Mouse (Mus musculus) hindbrain, embryonic 11.5 days (tissue): ENCODE data around the gene Srsf9. TPM values are rescaled to one million over a fixed set of nuclear protein-coding genes. Genes with fewer than 3 reads are reported as not detected.

Experiments used
- ATAC-seq: fragments of 200-750 bp; cut with Nextera tagmentation; 2 replicates; pipeline ENCODE4 v1.8.0; 2017; ENCODE audit warnings: mild to moderate bottlenecking, moderate TSS enrichment, moderate library complexity; ENCODE audit not compliant: low FRiP score
- DNase-seq: peaks from one replicate; pipeline ENCODE4 v3.0.0-alpha.2; 2015; ENCODE audit warnings: low spot score
- H3K27ac ChIP-seq: fragments of 300-500 bp; sonication (generic); 2 replicates; pipeline ENCODE4 v1.5.1; 2014; ENCODE audit warnings: mild to moderate bottlenecking, low read depth, low read length
- H3K27me3 ChIP-seq: fragments of 300-500 bp; sonication (generic); 2 replicates; pipeline ENCODE4 v1.6.1; 2014; ENCODE audit warnings: mild to moderate bottlenecking, low read length, moderate library complexity, mixed read lengths; ENCODE audit not compliant: control insufficient read depth, insufficient read depth
- H3K36me3 ChIP-seq: fragments of 300-500 bp; sonication (generic); 2 replicates; pipeline ENCODE4 v1.6.1; 2014; ENCODE audit warnings: mild to moderate bottlenecking, low read length, moderate library complexity, mixed read lengths; ENCODE audit not compliant: control insufficient read depth, insufficient read depth
- H3K4me1 ChIP-seq: fragments of 300-500 bp; sonication (generic); replicated peaks from 2 replicates; pipeline ENCODE4 v1.6.1; 2014; ENCODE audit warnings: low read length, mixed read lengths; ENCODE audit not compliant: control insufficient read depth, insufficient read depth
- H3K4me2 ChIP-seq: fragments of 300-500 bp; sonication (generic); replicated peaks from 2 replicates; pipeline ENCODE4 v1.6.1; 2014; ENCODE audit warnings: mild to moderate bottlenecking, low read depth, low read length
- H3K4me3 ChIP-seq: fragments of 300-500 bp; sonication (generic); 2 replicates; pipeline ENCODE4 v1.5.1; 2014; ENCODE audit warnings: low read depth, low read length
- H3K9ac ChIP-seq: fragments of 300-500 bp; sonication (generic); 2 replicates; pipeline ENCODE4 v1.6.1; 2014; ENCODE audit warnings: low read depth, low read length
- H3K9me3 ChIP-seq: fragments of 300-500 bp; sonication (generic); 2 replicates; pipeline ENCODE4 v1.6.1; 2016; ENCODE audit warnings: low read length; ENCODE audit not compliant: control insufficient read depth
- WGBS: fragments of 180-500 bp; shearing (Covaris S2); extraction: QIAGEN DNeasy Blood & Tissue Kit; methylation state at CpG from one replicate; pipeline ENCODE4 v1.1.7; 2014; 5-methylcytosine and 5-hydroxymethylcytosine counted together
- polyA plus RNA-seq: library from polyadenylated mRNA; unstranded; fragments of >200 nt; fragmentation: Nextera tagmentation; extraction: Ambion mirVana; gene quantifications from 2 replicates; pipeline ENCODE4 v1.2.1, GENCODE M21; 2014

Srsf9 gene
- polyA plus RNA-seq, 1 experiment from 2014 or later, result 305 TPM

DNA sequence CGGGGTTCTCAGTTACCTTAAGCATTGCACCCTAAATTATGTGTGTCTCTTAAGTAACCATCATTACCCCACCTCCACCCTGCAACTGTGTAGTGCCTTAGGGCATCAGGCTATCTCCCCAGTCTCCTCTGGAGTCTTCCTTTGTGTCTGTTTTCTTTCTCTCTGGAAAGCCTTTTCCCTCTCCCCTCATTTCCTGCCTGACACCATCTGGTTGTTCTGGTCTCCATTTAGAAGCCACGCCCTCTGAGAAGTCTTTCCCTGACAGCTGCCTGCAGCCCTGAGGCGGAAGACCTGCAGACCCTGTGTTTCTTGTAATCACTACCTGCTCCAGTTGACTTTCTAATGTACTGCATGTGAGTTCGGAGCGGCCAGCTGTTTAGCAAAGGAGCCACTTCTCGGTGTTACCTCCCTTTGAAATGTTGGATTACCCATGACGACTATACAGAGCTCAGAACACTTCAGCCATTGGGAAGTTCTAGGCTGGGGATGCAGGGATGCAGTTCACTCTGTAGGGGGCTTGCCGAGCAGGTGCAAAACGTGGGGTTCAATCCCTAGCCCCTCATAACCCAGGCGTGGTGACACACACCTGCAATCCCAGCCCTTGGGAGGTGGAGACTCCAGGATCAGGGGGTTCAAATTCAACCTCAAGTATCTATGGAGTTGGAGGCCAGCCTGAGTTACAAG, 9.2 kb upstream of the Srsf9 start:
- peak overlapping the region; percentile 88 for H3K27ac ChIP-seq
- no peak overlapping the region for H3K4me3 ChIP-seq
- peaks cover 9% of the 10 kb centered on the region; the same call in 1 of the 2 replicates for H3K4me1 ChIP-seq
- H3K9ac ChIP-seq, result peak overlapping the region; percentile 55; the same call in 1 of the 2 replicates
- no peaks in the 10 kb centered on the region for H3K9me3 ChIP-seq
- no peaks in the 10 kb centered on the region for H3K36me3 ChIP-seq
- peak; percentile 71; the same call in 1 of the 2 replicates for ATAC-seq
- no peaks in the 10 kb centered on the region for H3K27me3 ChIP-seq
- 4% methylated on average over 10 of the region's 10 CpGs for WGBS
- peak; percentile 61 for DNase-seq
- 0 out of 2 replicates have a peak overlapping the region, but pooled peaks have one; percentile 6 for H3K4me2 ChIP-seq

DNA sequence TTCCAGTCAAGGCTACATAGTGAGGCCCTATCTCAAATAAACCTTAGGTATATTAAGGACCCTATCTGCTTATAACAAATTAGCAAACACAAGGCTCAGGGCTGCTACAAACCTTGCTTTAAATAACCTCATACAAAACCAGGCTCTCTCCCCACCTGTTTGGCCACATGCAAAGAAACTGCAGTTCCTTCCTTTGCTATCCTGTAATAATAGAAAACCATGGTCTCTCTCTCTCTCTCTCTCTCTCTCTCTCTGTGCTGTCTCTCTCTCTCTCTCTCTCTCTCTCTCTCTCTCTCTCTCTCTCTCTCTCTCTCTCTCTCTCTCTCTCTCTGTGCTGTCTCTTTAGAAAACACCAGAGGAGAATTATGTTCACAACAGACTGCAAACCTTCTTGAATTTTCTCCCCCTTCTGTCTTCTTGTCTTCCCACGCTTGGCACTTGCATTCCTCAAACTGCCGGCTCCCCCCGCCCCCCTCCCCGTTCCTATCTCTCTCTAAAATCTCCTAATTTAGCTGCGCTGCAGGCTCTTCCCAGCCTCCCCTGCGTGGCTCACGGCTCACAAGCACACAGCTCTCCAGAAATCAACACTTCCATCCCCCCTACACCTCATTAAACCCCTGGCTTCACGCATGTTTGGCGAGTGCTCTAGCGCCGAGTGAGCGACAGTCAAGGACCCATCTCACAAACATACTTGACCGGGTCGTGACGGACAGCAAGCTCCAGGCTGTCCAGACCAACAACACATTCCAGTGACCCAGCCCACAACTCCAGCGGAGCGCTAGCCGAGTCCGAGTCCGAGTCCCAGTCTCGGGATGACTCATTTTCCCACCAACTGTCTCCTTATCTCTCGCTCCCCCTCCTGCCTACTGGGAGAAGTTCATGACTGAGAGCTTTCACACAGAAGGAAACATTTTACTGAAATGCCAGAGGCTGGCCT, 7.7 kb upstream of the Srsf9 start:
- Histone ChIP-seq H3K4me1 (peaks cover 9% of the 10 kb centered on the region; the same call in 1 of the 2 replicates), H3K9ac (0 out of 2 replicates have a peak overlapping the region, but pooled peaks have one; percentile 50), H3K36me3 (no peaks in the 10 kb centered on the region), H3K4me3 (peak overlapping the region; percentile 19; the same call in 1 of the 2 replicates), H3K27me3 (no peaks in the 10 kb centered on the region), H3K27ac (peak overlapping the region; percentile 45; the same call in 1 of the 2 replicates), H3K4me2 (peak overlapping the region; percentile 61), H3K9me3 (no peaks in the 10 kb centered on the region)
- peak; percentile 54; the same call in 1 of the 2 replicates for ATAC-seq
- WGBS, result under 1% methylated on average over 22 of the region's 22 CpGs
- DNase-seq, result peak; percentile 72

DNA sequence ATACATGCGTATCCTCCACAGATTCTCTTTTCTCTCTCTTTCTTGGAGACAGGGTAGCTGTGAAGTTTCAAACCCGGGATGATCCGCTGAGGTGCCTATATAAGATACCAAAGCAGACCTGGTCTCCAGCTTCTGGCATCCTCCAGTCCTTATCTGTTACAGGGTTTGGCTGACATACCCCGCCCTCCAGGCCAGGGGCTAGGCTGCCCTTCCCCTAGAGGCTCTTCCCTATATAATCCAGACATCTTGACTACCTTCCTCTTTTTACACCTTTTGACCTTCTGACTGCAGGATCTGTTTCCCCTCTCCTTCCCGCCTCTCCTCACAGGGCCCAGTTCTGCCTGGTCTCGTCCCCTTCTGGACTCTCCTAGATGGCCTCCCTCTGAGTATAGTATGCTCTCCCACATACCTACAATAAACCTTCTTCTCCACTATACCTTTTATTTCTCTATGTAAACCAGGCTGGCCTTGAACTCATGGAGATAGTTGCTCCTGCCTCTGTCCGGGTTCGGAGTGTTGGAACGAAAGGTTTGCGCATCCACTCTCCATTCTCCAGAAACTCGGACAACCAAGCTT, 633 bp upstream of the Srsf9 start:
- Histone ChIP-seq H3K4me1 (0 out of 2 replicates have a peak, but pooled peaks cover 6% of the 10 kb centered on the region), H3K4me3 (peak overlapping the region; percentile 86), H3K27ac (peak overlapping the region; percentile 87), H3K9me3 (no peaks in the 10 kb centered on the region), H3K27me3 (no peaks in the 10 kb centered on the region), H3K36me3 (no peaks in the 10 kb centered on the region), H3K4me2 (peak overlapping the region; percentile 62), H3K9ac (peak overlapping the region; percentile 94)
- DNase-seq (no peak), ATAC-seq (peak; percentile 68; the same call in 1 of the 2 replicates)
- WGBS, result 31% methylated on average over 11 of the region's 11 CpGs

DNA sequence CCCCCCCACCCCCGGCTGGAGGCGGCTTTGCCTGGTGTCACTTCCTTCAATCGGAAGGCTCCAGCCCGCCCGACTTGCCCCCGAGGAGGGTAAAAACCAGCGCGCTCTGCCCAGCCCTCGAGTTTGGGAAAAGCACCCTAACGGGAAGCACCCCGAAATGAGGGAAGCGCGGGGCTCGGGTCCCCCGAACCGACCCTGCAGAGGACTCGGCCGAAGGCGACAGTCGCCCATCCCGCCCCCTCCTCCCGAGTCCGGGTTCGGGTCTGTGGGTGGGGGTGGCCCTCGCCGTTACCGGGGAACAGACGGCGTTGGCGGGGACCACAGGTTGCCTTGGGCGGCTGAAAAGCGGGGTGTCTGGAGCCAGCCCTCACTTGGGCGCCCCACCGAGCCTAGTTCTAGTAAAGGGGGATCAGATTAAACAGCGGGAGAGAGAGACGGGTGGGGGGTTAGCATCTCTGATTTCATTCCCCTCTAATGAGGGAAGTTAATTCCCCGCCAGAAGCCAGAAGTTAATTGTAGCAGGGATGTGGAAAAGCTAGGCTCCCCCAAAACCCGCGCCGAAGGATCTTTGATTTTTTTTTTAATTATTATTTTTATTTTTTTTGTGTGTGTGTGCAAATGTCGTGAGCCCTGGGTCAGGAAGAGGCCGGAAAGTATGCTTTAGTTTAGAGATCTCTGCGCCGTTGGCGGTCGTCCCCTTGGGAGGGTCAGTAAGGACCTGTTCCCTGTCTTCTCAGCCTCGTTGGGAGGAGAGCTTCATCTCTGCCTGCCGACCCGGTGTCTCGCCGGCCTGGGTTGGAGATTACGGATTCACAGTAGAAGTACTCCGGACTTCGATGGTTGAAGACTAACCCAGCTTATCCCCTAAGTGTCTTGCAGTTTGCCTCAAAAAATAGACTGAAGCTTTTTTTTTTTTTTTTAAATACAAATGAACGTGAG, 902 bp downstream of the Srsf9 start:
- 1% methylated on average over 46 of the region's 55 CpGs for WGBS
- Histone ChIP-seq H3K36me3 (no peaks in the 10 kb centered on the region), H3K4me1 (0 out of 2 replicates have a peak, but pooled peaks cover 6% of the 10 kb centered on the region), H3K4me3 (peak overlapping the region; percentile 86), H3K27ac (peak overlapping the region; percentile 87), H3K9me3 (no peaks in the 10 kb centered on the region), H3K9ac (peak overlapping the region; percentile 94), H3K27me3 (no peaks in the 10 kb centered on the region), H3K4me2 (peak overlapping the region; percentile 62)
- ATAC-seq, result peak; percentile 36; the same call in 1 of the 2 replicates
- peak; percentile 50 for DNase-seq

DNA sequence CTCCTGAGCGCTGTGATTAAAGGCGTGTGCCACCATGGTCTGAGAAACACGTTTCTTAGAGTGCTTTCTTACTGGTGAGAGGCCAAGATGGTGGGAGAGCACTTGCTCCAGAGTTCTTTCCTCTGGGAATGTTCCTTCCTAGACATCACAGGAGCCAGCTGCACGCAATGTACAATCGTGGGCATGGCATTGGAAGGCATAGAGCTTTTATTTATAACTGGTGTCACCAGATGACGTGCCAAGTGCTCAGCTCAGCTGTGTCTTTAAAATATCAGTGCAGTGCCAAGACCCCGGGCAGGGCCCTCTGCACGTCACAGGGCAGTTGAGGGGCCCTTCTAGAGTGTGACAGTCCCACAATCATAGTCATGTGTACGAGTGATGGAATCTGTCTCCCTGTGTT, 4.0 kb downstream of the Srsf9 start:
- no peak overlapping the region; the same call in 1 of the 2 replicates for H3K4me3 ChIP-seq
- H3K36me3 ChIP-seq, result peaks cover 14% of the 10 kb centered on the region; the same call in 1 of the 2 replicates
- H3K9ac ChIP-seq, result no peak overlapping the region
- ATAC-seq (no peak), DNase-seq (no peak)
- H3K4me2 ChIP-seq, result no peak overlapping the region; the same call in 1 of the 2 replicates
- no peaks in the 10 kb centered on the region for H3K27me3 ChIP-seq
- H3K4me1 ChIP-seq, result 0 out of 2 replicates have a peak, but pooled peaks cover 6% of the 10 kb centered on the region
- WGBS, result 92% methylated on average over 9 of the region's 9 CpGs
- no peaks in the 10 kb centered on the region for H3K9me3 ChIP-seq
- no peak overlapping the region for H3K27ac ChIP-seq

DNA sequence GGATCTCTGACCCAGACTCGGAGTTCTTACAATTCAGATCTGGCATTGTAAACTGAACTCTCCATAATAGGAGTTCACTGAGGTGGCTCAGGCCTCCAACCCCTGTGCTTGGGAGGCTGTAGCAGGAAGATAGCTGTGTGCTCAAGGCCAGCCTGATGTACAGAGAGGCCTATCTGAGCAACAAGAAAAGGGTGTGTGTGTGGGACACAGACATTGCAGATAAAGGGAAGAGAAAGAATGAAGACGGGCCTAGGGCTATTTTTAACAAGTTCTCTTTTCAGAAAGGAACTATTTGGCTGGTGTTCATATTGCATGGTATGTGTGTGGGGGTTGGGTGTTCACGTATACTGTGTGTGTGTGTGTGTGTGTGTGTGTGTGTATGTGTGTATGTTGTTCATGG, 6.6 kb downstream of the Srsf9 start:
- no peak overlapping the region for H3K9ac ChIP-seq
- no peak overlapping the region for H3K4me3 ChIP-seq
- WGBS, result 92% methylated on average over 3 of the region's 3 CpGs
- H3K9me3 ChIP-seq, result no peaks in the 10 kb centered on the region
- no peaks in the 10 kb centered on the region for H3K27me3 ChIP-seq
- DNase-seq (no peak), ATAC-seq (no peak)
- H3K36me3 ChIP-seq, result peaks cover 14% of the 10 kb centered on the region; the same call in 1 of the 2 replicates
- H3K27ac ChIP-seq, result no peak overlapping the region
- H3K4me1 ChIP-seq, result 0 out of 2 replicates have a peak, but pooled peaks cover 4% of the 10 kb centered on the region
- H3K4me2 ChIP-seq, result no peak overlapping the region

DNA sequence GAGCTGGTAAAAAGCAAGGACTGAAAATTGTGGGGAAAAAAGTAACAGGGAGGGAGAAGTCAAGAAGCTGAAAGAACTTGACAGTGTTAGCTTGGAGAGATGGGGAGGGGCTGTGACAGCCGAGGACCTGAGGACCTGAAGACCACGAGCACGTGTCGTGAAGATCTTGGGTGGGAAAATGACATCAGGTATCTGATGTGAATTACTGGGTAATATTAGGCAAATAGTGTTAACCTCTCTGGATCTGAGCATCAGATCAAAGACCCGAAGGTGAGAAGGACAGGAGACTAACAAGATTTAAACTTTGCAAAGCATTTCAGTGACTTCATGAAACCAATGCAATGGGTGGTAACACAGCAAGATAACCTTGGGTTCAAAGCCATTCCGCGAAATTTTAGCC, 13.0 kb downstream of the Srsf9 start:
- no peak for DNase-seq
- WGBS, result 34% methylated on average over 7 of the region's 7 CpGs

More for the DNA sequence above, 13.0 kb downstream of the Srsf9 start:
- H3K9ac ChIP-seq, result no peak overlapping the region
- H3K36me3 ChIP-seq, result peaks cover 12% of the 10 kb centered on the region; the same call in 1 of the 2 replicates
- ATAC-seq, result no peak
- H3K27me3 ChIP-seq, result no peaks in the 10 kb centered on the region
- peak overlapping the region; percentile 66 for H3K4me2 ChIP-seq
- H3K27ac ChIP-seq, result no peak overlapping the region
- H3K4me1 ChIP-seq, result peaks cover 4% of the 10 kb centered on the region; the same call in 1 of the 2 replicates
- H3K4me3 ChIP-seq, result peak overlapping the region; percentile 85
- no peaks in the 10 kb centered on the region for H3K9me3 ChIP-seq
